Mouse (Mus musculus) lung, postnatal 25 days (tissue): ENCODE measurements around the gene Scd4.

ENCODE experiments used
- DNase-seq: peaks from one replicate; pipeline ENCODE4 v3.0.0; 2022; ENCODE audit warnings: low spot score

Gene Scd4

DNA sequence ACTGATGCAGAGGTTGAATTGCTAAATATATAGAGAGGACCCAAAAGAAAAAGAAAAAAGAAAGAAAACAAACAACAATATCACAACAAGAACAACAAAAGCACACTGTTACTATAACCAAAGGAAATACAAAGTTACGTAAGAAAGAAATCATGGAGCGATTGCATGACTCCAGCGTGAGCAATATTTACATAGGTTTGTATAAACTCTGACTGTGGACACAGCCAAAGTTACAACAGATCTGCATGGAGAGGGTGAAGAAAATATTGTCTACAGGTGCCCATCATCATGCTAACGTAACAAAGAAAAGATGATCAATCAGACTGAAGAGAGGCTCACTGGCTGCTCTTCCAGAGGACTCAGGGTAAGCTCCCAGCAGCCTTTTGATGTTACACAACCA, 47.2 kb downstream of the Scd4 start:
- no peak for DNase-seq

DNA sequence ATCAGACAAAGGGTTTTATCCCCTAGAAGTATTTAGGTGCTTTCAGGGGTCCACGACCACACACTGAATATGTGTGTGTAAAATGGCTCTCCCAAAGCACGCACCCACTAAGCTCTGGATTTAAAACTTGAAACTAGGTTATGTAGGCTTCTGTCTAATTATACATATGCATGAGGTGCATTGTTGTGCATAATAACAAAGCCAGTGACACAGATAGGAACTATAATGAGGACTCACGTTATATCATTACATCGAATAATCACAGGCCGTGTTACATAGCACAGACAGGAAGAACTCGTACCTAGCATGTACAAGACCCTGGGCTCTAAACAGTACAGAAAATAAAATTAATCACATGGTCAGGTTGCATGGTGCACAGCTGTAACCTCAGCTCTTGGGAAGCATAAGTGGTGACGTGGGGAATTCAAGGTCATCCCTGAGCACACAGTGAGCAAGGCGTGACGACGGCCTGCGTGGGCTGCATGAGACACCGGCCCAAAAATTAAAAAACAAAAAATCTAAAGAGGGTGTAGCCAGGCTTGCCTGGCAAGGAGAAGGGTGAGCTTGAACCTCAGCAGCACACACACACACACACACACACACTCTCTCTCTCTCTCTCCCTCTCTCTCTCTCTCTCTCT, 49.9 kb downstream of the Scd4 start:
- DNase-seq = no peak

DNA sequence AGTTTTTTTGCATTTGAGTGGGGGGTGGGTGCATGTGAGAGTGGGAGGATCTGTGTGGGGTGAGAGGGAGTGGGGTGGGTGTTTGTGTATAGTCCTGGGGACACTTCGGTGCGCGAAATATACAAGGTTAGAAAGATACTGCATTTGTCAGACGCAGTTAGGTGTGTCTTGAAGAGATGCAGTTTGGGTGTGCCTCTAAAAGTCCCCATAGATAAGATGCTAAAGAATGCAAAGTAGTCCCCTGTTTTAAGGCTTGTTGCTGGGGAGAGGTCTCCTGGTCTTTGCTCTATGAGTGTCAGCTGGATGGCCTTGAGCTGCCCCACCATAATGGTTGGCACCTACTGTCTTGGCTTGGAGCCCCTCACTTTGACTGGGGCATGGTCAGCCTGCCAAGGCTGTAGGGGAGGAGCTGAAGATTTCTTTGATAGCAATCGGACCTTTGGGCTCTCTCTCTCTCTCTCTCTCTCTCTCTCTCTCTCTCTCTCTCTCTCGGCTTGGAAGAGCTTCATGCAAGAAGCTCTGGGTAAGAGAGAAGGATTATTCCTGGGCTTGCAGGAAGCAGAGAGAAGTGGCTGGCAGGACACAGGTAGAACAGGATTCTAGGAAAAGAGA, 53.1 kb downstream of the Scd4 start:
- DNase-seq = no peak

DNA sequence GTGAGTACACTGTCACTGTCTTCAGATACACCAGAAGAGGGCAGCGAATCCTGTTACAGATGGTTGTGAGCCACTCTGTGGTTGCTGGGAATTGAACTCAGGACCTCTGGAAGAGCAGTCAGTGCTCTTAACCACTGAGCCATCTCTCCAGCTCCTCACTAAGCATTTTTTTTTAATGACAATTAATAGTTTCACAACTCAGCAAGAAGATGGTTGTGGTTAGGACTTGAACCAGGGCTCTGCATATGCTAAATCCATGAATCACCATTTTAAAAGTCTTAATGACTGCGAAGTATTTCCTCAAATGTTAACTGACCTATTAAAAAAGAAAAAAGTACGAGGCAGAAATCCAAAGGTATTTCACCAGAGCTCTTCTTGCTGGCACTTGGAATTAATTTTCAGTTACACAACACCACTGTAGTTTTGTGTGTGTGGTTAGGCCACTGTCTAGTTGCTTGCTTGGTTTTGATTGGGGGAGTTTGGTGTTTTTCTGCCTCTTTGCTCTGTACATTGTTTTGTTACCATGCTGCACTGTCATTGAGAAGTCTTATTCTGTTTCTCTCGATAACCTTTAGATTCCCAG, 54.3 kb downstream of the Scd4 start:
- peak; percentile 62 for DNase-seq

DNA sequence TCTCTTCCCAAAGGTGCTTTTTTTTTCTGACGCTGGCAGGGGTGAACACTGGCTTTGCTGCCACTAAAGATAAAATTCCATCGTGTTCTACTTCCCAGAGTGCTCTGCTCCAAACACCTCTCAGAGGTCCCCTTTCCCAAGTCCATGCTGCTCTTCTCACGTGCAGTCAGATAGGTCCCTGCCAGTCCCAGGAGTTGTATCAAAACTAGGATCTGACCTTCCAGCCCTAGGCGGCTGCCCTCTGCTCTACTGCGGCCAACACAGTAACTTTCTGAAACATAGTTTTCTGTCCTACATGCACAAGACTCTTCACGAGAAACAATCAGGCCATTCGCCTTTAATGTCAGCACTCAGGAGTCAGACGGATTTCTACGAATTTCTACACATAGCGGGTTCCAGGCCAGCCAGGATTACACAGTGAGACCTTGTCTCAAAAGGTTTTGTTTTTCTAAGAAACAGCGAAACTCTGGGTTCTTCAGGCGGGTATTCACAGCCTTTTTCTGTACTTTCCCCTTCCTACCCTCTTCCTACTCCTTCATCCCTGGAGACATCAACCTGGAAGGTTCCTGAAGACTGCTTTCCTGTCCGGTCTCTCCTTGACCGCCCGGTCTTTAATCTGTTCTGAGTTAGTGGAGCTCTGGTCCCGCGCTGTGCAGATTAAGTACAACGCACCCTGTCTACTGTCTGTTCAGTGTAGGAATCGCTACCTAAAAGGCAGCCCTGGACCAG, 55.0 kb downstream of the Scd4 start:
- DNase-seq = no peak

DNA sequence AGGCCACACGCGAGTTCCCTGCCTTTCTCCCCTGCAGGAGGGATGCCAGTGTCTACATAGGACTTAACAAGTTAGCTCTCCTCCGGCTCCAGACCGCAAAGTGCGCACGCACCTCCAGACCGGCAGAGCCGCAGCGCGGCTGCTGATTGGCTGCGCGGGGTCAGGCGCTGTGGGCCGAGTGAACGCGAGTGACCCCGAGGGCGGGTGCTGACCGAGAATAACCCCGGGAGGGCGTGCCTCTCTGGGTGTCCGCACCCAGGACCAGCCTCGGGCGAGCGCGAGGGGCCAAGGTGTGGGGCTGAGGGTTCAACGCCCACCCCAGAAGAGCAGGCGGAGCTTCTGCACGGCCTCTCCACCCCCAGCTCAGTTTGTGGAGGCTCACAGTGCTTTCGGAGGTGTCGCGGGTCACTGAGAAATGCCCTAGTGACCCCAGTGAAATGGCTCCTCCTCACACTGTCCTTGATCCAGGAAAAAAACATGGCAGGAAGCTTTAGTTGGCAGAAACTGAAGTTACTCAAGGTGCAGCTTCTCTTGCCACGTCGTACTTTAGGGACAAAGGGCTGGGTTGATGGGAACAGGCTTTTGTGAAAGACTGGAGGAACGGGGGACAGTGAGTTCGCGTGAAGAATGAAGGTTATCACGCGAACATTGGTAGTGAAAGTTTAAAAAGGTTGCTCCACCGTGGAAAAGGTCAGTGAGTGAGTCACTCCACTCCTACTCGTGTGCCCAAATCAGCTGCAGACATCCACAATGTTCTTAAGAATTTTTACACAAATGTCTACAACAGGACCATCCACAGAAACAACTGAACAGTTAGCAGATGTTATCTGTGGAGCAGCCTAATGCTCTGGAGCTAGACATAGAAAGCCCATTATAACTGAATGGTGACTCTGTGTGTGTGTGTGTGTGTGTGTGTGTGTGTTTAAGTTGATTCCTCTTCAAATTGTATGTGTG, 55.9 kb downstream of the Scd4 start:
- DNase-seq = peak; percentile 95

DNA sequence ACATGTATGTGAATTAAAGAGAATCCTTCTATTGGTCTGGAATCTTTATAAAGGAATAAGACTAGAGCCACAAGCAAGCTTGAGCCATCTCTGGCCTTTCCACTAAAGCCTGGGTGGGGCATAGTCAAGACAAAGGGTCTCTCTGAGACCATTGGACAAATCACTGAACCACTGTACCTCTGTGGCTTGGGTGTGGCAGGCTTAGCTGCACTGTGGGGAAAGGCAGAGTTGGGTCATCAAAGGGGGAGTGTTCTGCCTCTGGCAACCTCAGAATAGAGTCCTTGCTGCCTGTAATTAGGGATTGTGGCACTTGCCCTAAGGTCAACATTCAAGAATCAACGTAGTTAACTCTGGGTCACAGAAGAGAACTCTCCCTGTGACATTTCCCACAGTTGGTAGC, 56.6 kb downstream of the Scd4 start:
- no peak for DNase-seq

DNA sequence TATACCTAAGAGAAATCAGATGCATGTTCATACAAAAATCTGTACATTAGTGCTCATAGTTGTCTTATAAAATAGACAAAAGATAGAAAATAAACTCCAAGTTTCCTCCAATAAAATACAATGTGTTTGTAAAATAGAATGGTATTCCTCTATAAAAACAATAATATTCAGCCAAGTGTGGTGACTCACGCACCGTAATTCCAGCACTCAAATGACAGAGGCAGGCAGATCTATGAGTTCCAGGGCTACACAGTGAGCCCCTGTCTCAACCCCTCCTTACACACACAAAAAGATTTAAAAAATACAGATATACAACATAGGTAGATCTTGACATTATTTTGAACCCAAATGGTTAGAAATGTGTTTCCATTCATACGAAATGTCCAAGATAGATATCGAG, 59.0 kb downstream of the Scd4 start:
- DNase-seq = no peak

DNA sequence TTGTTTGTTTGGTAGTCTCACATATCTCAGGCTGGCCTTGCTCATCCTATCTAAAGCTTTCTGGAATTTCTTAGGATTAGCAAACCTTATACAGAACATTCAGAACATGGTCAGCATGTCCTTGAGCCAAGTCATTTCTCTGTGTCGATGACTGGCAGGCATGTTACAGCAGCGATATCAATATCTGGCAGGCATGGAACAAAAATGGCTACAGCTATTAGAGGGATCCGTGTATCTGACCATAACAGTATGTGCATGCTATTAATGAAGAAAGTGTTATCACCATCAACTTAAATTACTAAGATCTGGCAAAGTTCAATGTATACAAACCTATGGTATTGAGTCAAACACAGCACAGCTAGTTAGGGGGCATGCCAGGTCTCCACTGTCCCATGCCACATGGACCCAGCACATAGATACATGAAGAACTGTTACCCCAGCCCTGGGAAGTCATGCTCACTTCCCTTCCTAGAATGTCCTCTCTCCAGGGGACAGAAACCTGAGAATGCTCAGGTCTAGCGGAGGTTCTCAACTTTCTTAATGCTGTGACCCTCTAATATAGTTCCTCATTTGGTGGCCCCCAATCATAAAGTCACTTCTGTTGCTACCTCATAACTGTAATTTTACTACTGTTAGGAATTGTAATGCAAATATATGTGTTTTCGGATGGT, 59.6 kb downstream of the Scd4 start:
- no peak for DNase-seq

DNA sequence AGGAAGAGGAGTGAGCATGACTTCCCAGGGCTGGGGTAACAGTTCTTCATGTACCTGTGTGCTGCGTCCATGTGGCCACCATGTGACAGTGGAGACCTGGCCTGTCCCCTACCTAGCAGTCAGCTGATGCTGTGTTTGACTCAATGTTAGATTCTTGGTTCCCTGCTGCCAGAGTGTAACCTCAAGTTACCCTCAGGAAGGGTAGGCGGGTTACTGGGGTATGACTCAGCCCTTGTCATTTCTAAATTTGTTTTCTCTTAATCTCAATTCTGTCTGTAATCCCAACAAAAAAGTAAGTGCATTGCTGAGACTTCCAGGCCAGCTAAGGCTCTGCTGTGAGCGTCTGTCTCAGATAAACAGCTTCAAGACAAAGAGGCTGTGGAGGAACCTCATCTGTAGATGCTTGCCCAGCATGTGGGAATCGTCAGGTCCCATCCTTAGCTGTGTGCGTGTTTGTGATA, 61.1 kb downstream of the Scd4 start:
- DNase-seq = no peak

DNA sequence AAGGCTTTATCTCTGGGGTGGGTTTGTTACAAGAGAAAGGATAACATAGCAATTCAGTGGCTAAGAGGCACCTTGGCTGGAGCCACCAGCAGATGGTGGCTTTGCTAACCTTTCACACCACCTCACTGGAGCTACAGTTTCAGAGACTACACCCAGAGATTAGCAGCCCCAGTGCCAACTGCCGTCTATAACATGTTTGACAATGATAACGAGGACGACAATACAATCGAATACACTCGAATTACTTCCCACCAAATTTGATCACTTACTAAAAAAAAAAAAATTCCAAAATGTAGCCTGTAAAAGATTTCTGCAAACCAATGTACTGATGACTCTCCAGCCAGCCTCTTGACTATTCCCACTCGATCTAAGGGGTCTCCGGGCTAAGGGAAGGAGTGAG, 62.1 kb downstream of the Scd4 start:
- DNase-seq = no peak
